Mouse (Mus musculus) embryonic facial prominence, embryonic 10.5 days (tissue): Measurements from ENCODE around the gene Gm10135. TPM values are rescaled to one million over a fixed set of nuclear protein-coding genes. Genes with fewer than 3 reads are reported as not detected.

Experiments used
- polyA plus RNA-seq: library from polyadenylated mRNA; unstranded; fragments of >200 nt; fragmentation: Nextera tagmentation; extraction: Ambion mirVana; gene quantifications from 2 replicates; pipeline ENCODE4 v1.2.1, GENCODE M21; 2016

The Gm10135 gene
- polyA plus RNA-seq, 1 experiment from 2014 or later = not detected

Other genes with a start within 250 kb of the Gm10135 start
- not detected in 2 replicates for gene Txk, start 221.9 kb downstream of the Gm10135 start, polyA plus RNA-seq
- 1.5 and 1.8 TPM in 2 replicates for gene Tec, start 106.2 kb downstream of the Gm10135 start, polyA plus RNA-seq
- gene Slain2, start 60.4 kb downstream of the Gm10135 start, polyA plus RNA-seq = 15.3 and 16.3 TPM in 2 replicates
- gene Slc10a4, start 32.2 kb upstream of the Gm10135 start, polyA plus RNA-seq = 2.1 and 2.6 TPM in 2 replicates